Mouse (Mus musculus): Measurements from ENCODE around the gene Zbtb9.

Gene Zbtb9

DNA sequence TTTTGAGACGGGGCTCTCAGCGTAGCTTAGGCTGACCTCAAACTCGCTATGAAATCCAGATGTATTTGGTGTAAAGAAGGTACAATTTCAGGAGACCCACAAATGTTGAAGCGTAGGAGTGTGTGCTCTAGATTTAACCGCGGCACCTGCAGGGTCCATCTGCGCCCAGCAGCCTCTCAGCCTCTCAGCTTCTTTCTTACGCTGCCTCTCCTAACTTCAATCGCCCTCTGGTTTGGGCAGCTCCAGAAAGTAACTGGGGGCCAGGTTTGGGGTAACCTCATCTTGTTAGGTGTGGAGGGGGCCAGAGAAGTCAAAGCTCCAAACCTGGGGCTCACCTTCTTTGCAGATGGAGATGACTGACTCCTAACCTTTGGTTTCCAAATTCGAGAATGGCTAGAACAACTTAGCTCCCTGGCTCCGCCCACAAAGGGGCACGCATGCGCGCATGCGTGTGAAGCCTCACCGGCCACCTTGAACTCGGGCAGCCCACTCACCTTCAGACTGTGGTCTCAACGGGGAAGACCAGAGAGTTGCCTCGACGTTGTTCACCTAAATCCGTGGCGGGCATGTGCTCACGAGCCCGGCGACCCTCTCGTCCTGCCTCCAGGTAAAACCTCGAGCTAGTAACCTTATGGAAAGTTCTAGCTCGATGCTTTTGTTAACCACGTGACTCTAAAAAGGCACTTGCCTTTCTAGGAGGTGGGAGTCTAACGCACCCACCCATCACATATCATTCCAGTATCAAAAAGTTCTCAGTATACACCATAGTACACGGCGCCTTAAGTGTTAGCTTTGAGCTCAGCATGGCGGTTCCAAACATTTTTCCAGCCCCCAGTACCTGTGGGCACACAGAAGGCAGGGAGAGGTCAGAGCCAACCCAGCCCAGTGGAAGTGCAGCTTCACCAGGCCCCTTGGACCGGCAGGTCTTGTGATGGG is 44.9 kb downstream of the Zbtb9 start:
- peak; percentile 86 to 90 for DNase-seq

DNA sequence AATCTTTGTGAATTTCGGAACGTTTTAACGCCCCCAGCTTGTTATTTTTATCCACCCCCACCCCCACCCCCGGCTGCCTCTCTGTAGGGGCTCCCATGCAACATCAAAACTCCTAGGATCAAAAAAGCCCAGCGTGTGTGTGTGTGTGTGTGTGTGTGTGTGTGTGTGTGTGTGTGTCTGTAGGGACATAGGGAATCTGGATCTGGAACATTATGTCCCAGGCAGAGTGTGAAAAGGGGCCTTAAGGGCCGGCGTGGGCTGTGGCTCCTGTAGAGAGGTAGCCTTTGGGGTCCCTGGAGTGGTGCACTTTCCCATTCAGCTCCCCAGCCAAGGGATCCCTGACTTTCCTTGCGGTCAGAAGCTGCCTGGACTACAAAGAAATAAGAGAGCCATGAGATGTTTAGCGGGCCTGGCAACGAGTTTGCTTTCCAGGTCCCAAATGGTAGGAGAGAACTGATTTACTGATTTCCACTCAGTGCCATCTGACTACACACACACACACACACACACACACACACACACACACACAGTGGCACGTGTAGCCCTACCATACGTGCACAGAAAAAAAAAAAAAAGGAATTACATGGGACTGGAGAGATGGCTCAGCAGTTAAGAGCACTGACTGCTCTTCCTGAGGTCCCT is 45.7 kb downstream of the Zbtb9 start:
- no peak for DNase-seq

DNA sequence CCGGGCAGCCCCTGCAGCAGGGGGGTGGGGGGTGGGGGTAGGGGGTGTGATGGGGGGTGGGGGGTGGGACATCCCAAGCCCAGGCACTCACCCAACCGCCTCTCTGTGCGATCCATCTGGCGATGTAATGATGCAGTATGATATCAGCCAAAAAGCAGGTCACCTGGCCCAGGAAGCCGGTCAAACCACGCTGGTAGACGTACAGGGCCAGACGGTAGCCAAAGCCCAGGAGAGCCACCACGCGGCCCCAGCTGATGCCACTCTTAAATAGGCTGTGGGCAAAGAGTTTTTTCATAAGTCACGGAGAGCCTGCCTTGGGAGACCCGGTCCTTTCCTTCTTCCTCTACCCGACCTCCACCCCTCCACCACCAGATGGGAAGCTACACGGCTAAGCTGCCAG is 48.1 kb downstream of the Zbtb9 start:
- DNase-seq = no peak

DNA sequence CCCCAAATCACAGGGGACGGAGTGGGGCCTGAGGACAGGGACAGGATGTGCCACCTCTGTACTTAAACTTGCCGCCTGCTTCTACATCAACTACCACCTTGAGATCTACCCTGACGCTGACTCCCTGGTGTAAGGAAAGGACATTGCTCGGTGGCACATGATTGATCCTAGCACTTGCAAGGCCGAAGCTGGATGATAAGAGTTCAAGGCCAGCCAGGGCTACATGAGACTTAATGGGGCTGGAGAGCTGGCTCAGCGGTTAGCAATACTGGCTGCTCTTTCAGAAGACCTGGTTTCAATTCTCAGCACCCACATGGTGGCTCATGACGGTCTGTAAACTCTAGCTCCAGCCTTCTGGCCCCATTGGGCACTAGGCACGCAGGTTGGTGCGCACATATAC is 48.8 kb downstream of the Zbtb9 start:
- no peak for DNase-seq

DNA sequence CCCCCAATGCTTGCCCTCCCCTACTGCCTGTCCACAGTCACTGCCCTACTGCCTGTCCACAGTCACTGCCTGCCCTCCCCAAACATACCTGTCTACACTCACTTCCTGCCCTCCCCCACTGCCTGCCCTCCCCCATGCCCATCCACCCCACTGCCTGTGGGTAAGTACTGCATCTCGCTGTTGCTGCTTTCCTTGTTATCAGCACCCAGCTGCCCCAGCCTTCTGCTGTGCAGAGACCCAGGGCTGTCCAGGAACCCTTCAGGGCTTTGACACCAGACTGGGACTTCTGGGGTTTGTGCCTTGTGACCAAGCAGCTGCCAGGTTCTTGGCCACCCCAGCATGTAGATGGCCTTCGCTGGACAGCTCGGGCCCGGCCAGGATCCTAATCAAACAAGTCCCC is 50.4 kb downstream of the Zbtb9 start:
- no peak for DNase-seq

GRCm38 (mm10) chr17:27025326-27025902 is 52.4 kb downstream of the Zbtb9 start:
- no peak for DNase-seq

DNA sequence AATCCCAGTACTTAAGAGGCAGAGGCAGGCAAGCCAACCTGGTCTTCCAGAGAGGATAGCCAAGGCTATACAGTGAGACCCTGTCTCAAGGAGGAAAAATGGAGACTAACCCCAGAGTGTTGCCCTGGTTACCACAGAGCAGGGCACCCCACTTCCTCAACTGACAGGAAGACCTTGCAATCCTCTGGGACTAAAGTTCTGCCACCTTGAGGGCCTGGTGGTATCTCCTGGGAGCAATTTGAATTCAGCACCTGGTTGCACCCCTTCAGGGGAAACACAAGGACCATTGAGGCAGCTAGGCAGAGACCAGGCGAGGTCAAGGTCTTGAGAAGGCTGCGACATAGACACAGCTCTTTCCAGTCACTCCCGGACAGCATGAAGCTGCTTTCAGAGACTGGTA is 53.0 kb downstream of the Zbtb9 start:
- no peak for DNase-seq

GRCm38 (mm10) chr17:27027460-27028283 is 54.7 kb downstream of the Zbtb9 start:
- peak; percentile 56 to 58 for DNase-seq

- peak; percentile 93 to 95 for DNase-seq
Observed at GRCm38 (mm10) chr17:27028284-27028795, 55.4 kb downstream of the Zbtb9 start.

- no peak for DNase-seq
Observed at GRCm38 (mm10) chr17:27028909-27029308, 55.9 kb downstream of the Zbtb9 start, which contains the start of gene Bak1. Gene Bak1, minus strand, starts transcription at chr17:27029009.

GRCm38 (mm10) chr17:27029431-27029830 is 56.5 kb downstream of the Zbtb9 start:
- peak in 1 of 2 experiments; percentile 29 for DNase-seq

- no peak for DNase-seq
Observed at GRCm38 (mm10) chr17:27030896-27031295, 57.9 kb downstream of the Zbtb9 start.

GRCm38 (mm10) chr17:27032328-27032727 is 59.4 kb downstream of the Zbtb9 start:
- no peak for DNase-seq

- DNase-seq = peak; percentile 78 to 88
Observed at GRCm38 (mm10) chr17:27032869-27033268, 59.9 kb downstream of the Zbtb9 start.

GRCm38 (mm10) chr17:27036465-27036864 is 63.5 kb downstream of the Zbtb9 start:
- peak; percentile 57 to 79 for DNase-seq

GRCm38 (mm10) chr17:27038335-27039050 is 65.5 kb downstream of the Zbtb9 start:
- peak; percentile 47 to 70 for DNase-seq

DNA sequence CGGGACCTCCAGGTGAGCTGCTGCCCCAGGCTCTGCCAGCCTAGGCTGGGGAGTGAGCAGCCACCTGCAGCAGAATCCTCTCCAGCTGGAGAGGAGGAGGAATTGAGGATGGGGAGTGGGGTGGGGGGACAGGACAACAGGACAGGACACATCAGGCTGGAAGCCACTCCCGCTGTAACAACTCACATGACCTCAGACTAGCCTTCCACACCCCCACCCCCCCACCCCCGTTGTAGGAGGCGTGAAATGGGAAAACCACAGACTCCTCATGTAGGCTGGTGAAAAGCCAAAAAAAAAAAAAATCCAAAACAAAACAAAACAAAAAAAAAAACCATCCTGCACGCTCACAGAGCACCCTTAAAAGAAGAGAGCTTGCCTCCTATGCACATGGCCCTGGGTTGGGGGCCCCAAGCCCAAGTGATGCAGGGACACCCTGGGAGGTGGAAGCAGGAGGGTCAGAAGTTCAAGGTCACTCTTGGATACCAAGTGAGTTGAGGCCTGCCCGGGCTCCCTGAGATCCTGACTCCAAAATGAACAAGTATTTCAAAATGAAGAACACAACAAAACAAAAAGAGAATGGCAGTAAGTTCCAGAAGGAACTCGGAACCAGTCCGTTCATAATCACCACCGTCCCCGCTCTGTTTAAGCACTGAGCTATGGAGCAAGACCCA is 66.6 kb downstream of the Zbtb9 start:
- no peak for DNase-seq

GRCm38 (mm10) chr17:27040304-27041045 is 67.5 kb downstream of the Zbtb9 start:
- DNase-seq = no peak

DNA sequence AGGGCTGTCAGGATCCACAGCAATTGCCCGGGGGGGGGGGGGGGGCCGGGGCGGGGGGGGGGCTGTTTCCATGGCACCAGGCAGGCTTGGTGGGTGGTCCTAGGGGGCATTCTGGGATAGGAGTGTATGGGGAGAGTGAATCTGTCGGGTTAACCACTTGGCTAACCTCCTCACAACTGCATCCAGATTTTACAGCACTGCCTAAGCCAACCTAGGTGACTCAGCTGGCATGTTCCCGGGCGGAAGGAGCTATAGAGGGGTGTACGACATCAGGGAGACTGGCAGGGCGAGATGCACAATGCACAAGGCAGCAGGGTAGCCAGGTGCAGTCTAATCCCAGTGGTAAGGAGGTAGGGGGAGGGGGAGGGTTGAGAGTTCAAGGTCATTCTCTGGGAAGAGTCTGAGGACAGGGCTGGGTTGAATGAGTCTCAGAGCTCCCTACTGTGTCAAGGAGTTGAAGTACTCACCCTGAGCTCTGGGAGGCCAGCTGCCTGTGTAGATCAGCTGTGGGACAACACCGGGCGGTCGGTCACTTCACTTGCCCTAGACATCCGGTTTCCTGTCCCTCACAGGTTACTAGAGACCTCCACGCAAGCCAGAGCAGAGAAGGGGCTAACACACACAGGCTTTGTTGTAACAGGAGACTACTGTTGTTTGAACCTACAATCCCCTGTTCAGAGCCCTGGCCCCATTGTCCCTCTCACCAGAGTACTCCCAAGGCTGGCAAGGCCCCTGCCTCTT is 68.2 kb downstream of the Zbtb9 start:
- no peak for DNase-seq

DNA sequence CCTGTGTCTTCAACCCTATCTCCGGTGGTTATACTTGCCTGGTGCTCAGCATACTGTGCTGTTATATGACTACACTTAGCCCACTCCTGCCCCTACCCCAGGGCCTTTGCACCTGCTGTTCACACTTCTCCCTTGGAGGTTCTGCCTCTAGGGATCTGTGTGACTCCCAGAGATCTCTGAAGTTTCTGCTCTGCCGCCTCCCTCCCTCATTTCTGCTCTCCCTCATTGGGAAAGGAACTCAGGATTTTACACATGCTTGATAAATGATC is 68.8 kb downstream of the Zbtb9 start:
- no peak for DNase-seq

Measured in lung, postnatal 4 days (tissue).